In genomic region chr16:89899192-89899591, GRCm38 (mm10) we compare ENCODE assay signal across 22 mouse cellular contexts.
DNase-seq lines count a peak whose midpoint lies in the region; ATAC-seq and TF ChIP-seq lines count a peak whose summit lies in the region.
"Had no signal": no experiment of that assay in that cellular context is flagged by ENCODE, and none has a peak within 500 bp of the region (broad histone marks: within the 10 kb centered on the region; RNA-seq: fewer than 3 reads in every experiment).

No protein-coding gene starts in this region.

- TF ChIP-seq CTCF in cerebellum, adult 2 months (IDR thresholded peaks at IDR 0.05; ENCODE audit: borderline replicate concordance, insufficient read depth, low read depth, low read length): no peak
- TF ChIP-seq CTCF in intestine, postnatal 0 days (IDR thresholded peaks at IDR 0.05; ENCODE audit: low read depth): no peak

- no peak overlapping the region for H3K4me3 ChIP-seq in forebrain, embryonic 11.5 days (ENCODE audit: low read depth, low read length)
- no peak overlapping the region for H3K4me3 ChIP-seq in forebrain, embryonic 14.5 days (ENCODE audit: low read depth, low read length)
- no peak overlapping the region for H3K4me3 ChIP-seq in cerebellum, adult 2 months (replicated peaks; ENCODE audit: insufficient read depth, low read depth, low read length)
- no peak overlapping the region for H3K4me3 ChIP-seq in intestine, postnatal 0 days (ENCODE audit: low read depth, low read length)
- H3K4me3 ChIP-seq: gastrocnemius, adult 2 months; limb, embryonic 10.5 days; neural tube, embryonic 13.5 days had no signal

- H3K9me3 ChIP-seq in forebrain, embryonic 11.5 days (ENCODE audit: control insufficient read depth, low read length): no peaks in the 10 kb centered on the region
- no peaks in the 10 kb centered on the region for H3K9me3 ChIP-seq in forebrain, embryonic 14.5 days (replicated peaks; ENCODE audit: control insufficient read depth, low read length)
- H3K9me3 ChIP-seq in intestine, postnatal 0 days (ENCODE audit: control insufficient read depth): no peaks in the 10 kb centered on the region
- H3K9me3 ChIP-seq: limb, embryonic 10.5 days; neural tube, embryonic 13.5 days had no signal

- no peaks in the 10 kb centered on the region for H3K27me3 ChIP-seq in forebrain, embryonic 11.5 days (ENCODE audit: control insufficient read depth, insufficient read depth, low read length)
- no peaks in the 10 kb centered on the region for H3K27me3 ChIP-seq in forebrain, embryonic 14.5 days (replicated peaks; ENCODE audit: control insufficient read depth, insufficient read depth, low read length)
- H3K27me3 ChIP-seq in cerebellum, adult 2 months (ENCODE audit: control insufficient read depth, insufficient read depth, low read length): no peaks in the 10 kb centered on the region
- no peaks in the 10 kb centered on the region for H3K27me3 ChIP-seq in intestine, postnatal 0 days (replicated peaks; ENCODE audit: control insufficient read depth, insufficient read depth, low read length)
- H3K27me3 ChIP-seq: neural tube, embryonic 13.5 days had no signal

- TF ChIP-seq POLR2A in cerebellum, adult 2 months (IDR thresholded peaks at IDR 0.05; ENCODE audit: borderline replicate concordance, insufficient read depth, low read length): no peak

- H3K9ac ChIP-seq in forebrain, embryonic 11.5 days (ENCODE audit: low read length): no peak overlapping the region
- no peak overlapping the region for H3K9ac ChIP-seq in forebrain, embryonic 14.5 days (ENCODE audit: low read length)
- no peak overlapping the region for H3K9ac ChIP-seq in intestine, postnatal 0 days (ENCODE audit: low read depth, low read length)
- H3K9ac ChIP-seq: lung, embryonic 14.5 days; neural tube, embryonic 13.5 days had no signal

- WGBS in forebrain, embryonic 11.5 days: 67% methylated on average over 9 of the region's 9 CpGs
- 44% methylated on average over 9 of the region's 9 CpGs for WGBS in forebrain, embryonic 14.5 days
- WGBS in cerebellum, adult 2 months: 11% methylated on average over 9 of the region's 9 CpGs
- WGBS in intestine, postnatal 0 days: 63% methylated on average over 9 of the region's 9 CpGs

- no peaks in the 10 kb centered on the region for H3K4me1 ChIP-seq in forebrain, embryonic 11.5 days (replicated peaks; ENCODE audit: control insufficient read depth, insufficient read depth, low read length)
- H3K4me1 ChIP-seq in forebrain, embryonic 14.5 days (ENCODE audit: control insufficient read depth, insufficient read depth, low read length): no peaks in the 10 kb centered on the region
- H3K4me1 ChIP-seq in cerebellum, adult 2 months (ENCODE audit: control insufficient read depth, insufficient read depth, low read length): peaks cover 55% of the 10 kb centered on the region
- H3K4me1 ChIP-seq in intestine, postnatal 0 days (replicated peaks; ENCODE audit: control insufficient read depth, insufficient read depth, low read length): no peaks in the 10 kb centered on the region

- H3K27ac ChIP-seq in forebrain, embryonic 11.5 days (ENCODE audit: low read depth, low read length): no peak overlapping the region
- H3K27ac ChIP-seq in forebrain, embryonic 14.5 days (ENCODE audit: low read depth, low read length): no peak overlapping the region
- H3K27ac ChIP-seq in cerebellum, adult 2 months (ENCODE audit: insufficient read depth, low read length): peak overlapping the region; percentile 45; the same call in 1 of the 2 replicates
- no peak overlapping the region for H3K27ac ChIP-seq in intestine, postnatal 0 days (ENCODE audit: low read depth, low read length)
- H3K27ac ChIP-seq: gastrocnemius, adult 2 months; limb, embryonic 10.5 days; macrophage; neural tube, embryonic 13.5 days had no signal

- no peak overlapping the region for H3K4me2 ChIP-seq in forebrain, embryonic 11.5 days (ENCODE audit: low read depth, low read length, severe bottlenecking)
- H3K4me2 ChIP-seq in forebrain, embryonic 14.5 days (ENCODE audit: low read length): no peak overlapping the region
- no peak overlapping the region for H3K4me2 ChIP-seq in intestine, postnatal 0 days (replicated peaks; ENCODE audit: low read depth)
- H3K4me2 ChIP-seq: liver, embryonic 11.5 days; lung, embryonic 14.5 days; midbrain, embryonic 11.5 days; neural tube, embryonic 13.5 days had no signal

- no peak for DNase-seq in forebrain, embryonic 11.5 days (ENCODE audit: low spot score)
- no peak for DNase-seq in forebrain, embryonic 14.5 days (ENCODE audit: low spot score)
- DNase-seq in right cerebral cortex, adult 2 months (ENCODE audit: low spot score in 2 of 2): peak; percentile 56 to 64
- DNase-seq in right cerebral cortex, postnatal 4 days: no peak
- peak; percentile 74 to 86 for DNase-seq in cerebellum, adult 2 months
- peak; percentile 43 for DNase-seq in retina, postnatal 1 day
- DNase-seq in thymus, postnatal 36 days: no peak
- DNase-seq: adrenal gland, postnatal 25 days; gastrocnemius, adult 2 months; heart, adult 11 months; heart, postnatal 4 days; kidney, adult 18-20 months; kidney, postnatal 25 days; lung, embryonic 14.5 days had no signal

- no peaks in the 10 kb centered on the region for H3K36me3 ChIP-seq in forebrain, embryonic 11.5 days (ENCODE audit: control insufficient read depth, insufficient read depth, low read length)
- H3K36me3 ChIP-seq in forebrain, embryonic 14.5 days (ENCODE audit: control insufficient read depth, insufficient read depth, low read length): no peaks in the 10 kb centered on the region
- H3K36me3 ChIP-seq in intestine, postnatal 0 days (ENCODE audit: control insufficient read depth, insufficient read depth): no peaks in the 10 kb centered on the region

- ATAC-seq in forebrain, embryonic 11.5 days (replicated peaks; ENCODE audit: low FRiP score): 0 out of 2 replicates have a peak, but pooled peaks have one; percentile 15
- ATAC-seq in forebrain, embryonic 14.5 days: no peak
- no peak for ATAC-seq in intestine, postnatal 0 days
- ATAC-seq: forebrain, embryonic 16.5 days; hindbrain, embryonic 16.5 days had no signal

Comparison
In these comparisons a context has a peak if more than half of its experiments do, and no peak if none do; other contexts are left out.
1. DNase-seq: peak in right cerebral cortex, adult 2 months (2 of 2), cerebellum, adult 2 months (2 of 2) and retina, postnatal 1 day (single experiment); none in forebrain, embryonic 11.5 days (single experiment), forebrain, embryonic 14.5 days (single experiment), right cerebral cortex, postnatal 4 days (single experiment) and thymus, postnatal 36 days (0 of 2).